Mouse (Mus musculus): ENCODE results near the gene Grap. TPM values are rescaled to one million over a fixed set of nuclear protein-coding genes. Genes with fewer than 3 reads are reported as not detected.

The Grap gene
- polyA plus RNA-seq, 1 experiment from 2014 or later: 72.1 TPM

DNA sequence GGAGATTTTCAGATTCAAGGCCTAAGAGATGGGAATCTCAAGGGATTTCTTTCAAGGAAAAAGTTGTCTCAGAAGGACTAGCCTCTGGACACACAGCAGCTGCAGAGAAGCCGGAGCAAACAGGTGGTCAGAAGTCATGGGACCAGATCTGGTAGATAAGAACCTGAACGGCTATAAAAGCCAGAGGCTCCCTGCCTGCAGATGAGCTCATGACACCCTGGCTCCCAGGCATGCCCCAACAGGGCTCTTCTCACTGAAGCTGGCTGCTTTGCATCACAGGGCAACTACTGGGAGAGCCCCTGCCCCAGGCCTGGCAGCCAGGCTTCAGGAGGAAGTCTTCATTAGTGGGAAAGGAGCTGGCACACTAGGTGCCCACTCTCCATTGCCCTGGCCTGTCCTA, 22.3 kb downstream of the Grap start:
- no peak overlapping the region for H3K9ac ChIP-seq (replicated peaks; ENCODE audit: low read depth)
- H3K36me3 ChIP-seq (ENCODE audit: insufficient read depth, low read length): no peaks in the 10 kb centered on the region
- H3K4me3 ChIP-seq (ENCODE audit: low read depth, low read length): no peak overlapping the region
- no peak for DNase-seq (ENCODE audit: low spot score)
- TF ChIP-seq EP300 (IDR thresholded peaks at IDR 0.05) (no peak), CTCF (IDR thresholded peaks at IDR 0.05) (no peak)
- H3K4me2 ChIP-seq (replicated peaks; ENCODE audit: low read depth, low read length): no peak overlapping the region
- H3K27me3 ChIP-seq (replicated peaks; ENCODE audit: insufficient read depth, low read length): no peaks in the 10 kb centered on the region
- H3K4me1 ChIP-seq (ENCODE audit: insufficient read depth, low read depth, low read length): 0 out of 2 replicates have a peak, but pooled peaks cover 3% of the 10 kb centered on the region
- 37% methylated on average over 2 of the region's 2 CpGs for WGBS
- H3K27ac ChIP-seq (ENCODE audit: low read length): no peak overlapping the region
- no peak for ATAC-seq
- no peaks in the 10 kb centered on the region for H3K9me3 ChIP-seq (ENCODE audit: low read length)

GRCm38 (mm10) chr11:61676216-61676854, 23.3 kb downstream of the Grap start:
- Histone ChIP-seq H3K9ac (replicated peaks; ENCODE audit: low read depth) (no peak overlapping the region), H3K27ac (ENCODE audit: low read length) (no peak overlapping the region), H3K4me1 (ENCODE audit: insufficient read depth, low read depth, low read length) (0 out of 2 replicates have a peak, but pooled peaks cover 3% of the 10 kb centered on the region), H3K9me3 (ENCODE audit: low read length) (no peaks in the 10 kb centered on the region), H3K36me3 (ENCODE audit: insufficient read depth, low read length) (no peaks in the 10 kb centered on the region), H3K27me3 (replicated peaks; ENCODE audit: insufficient read depth, low read length) (no peaks in the 10 kb centered on the region), H3K4me2 (replicated peaks; ENCODE audit: low read depth, low read length) (no peak overlapping the region), H3K4me3 (ENCODE audit: low read depth, low read length) (no peak overlapping the region)
- ATAC-seq (no peak), DNase-seq (ENCODE audit: low spot score) (no peak)
- TF ChIP-seq EP300 (IDR thresholded peaks at IDR 0.05): no peak
- TF ChIP-seq CTCF (IDR thresholded peaks at IDR 0.05): no peak
- 82% methylated on average over 7 of the region's 7 CpGs for WGBS

DNA sequence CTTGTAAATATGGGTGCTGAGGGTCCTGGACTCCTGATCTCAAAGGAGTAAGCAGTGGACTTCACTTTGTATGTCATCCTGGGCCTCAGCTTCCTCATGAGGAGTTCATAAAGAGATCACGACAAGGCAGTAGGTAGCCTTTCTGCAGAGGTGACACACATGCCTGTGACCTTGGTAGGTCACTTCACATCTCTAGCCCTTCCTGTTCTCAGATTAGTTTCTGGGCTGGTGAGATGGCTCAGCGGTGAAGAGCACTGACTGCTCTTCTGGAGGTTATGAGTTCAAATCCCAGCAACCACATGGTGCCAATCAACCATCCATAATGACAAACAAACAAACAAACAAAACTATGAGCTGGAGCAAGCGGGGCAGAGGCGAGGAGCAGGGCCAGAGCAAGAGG, 24.6 kb downstream of the Grap start:
- 82% methylated on average over 4 of the region's 4 CpGs for WGBS
- no peak for DNase-seq (ENCODE audit: low spot score)
- TF ChIP-seq CTCF (IDR thresholded peaks at IDR 0.05) (no peak), EP300 (IDR thresholded peaks at IDR 0.05) (no peak)
- Histone ChIP-seq H3K27me3 (replicated peaks; ENCODE audit: insufficient read depth, low read length) (no peaks in the 10 kb centered on the region), H3K36me3 (ENCODE audit: insufficient read depth, low read length) (no peaks in the 10 kb centered on the region), H3K4me1 (ENCODE audit: insufficient read depth, low read depth, low read length) (0 out of 2 replicates have a peak, but pooled peaks cover 3% of the 10 kb centered on the region), H3K9me3 (ENCODE audit: low read length) (no peaks in the 10 kb centered on the region), H3K4me2 (replicated peaks; ENCODE audit: low read depth, low read length) (no peak overlapping the region), H3K9ac (replicated peaks; ENCODE audit: low read depth) (no peak overlapping the region), H3K4me3 (ENCODE audit: low read depth, low read length) (no peak overlapping the region), H3K27ac (ENCODE audit: low read length) (no peak overlapping the region)
- ATAC-seq: no peak

- Histone ChIP-seq H3K4me1 (ENCODE audit: insufficient read depth, low read depth, low read length) (peaks cover 10% of the 10 kb centered on the region; the same call in 1 of the 2 replicates), H3K9ac (replicated peaks; ENCODE audit: low read depth) (no peak overlapping the region), H3K36me3 (ENCODE audit: insufficient read depth, low read length) (no peaks in the 10 kb centered on the region), H3K4me2 (replicated peaks; ENCODE audit: low read depth, low read length) (no peak overlapping the region), H3K4me3 (ENCODE audit: low read depth, low read length) (no peak overlapping the region), H3K27me3 (replicated peaks; ENCODE audit: insufficient read depth, low read length) (peaks cover 14% of the 10 kb centered on the region; the same call in 1 of the 2 replicates), H3K9me3 (ENCODE audit: low read length) (no peaks in the 10 kb centered on the region), H3K27ac (ENCODE audit: low read length) (no peak overlapping the region)
- no peak for TF ChIP-seq CTCF (IDR thresholded peaks at IDR 0.05)
- TF ChIP-seq EP300 (IDR thresholded peaks at IDR 0.05): no peak
- WGBS: 54% methylated on average over 4 of the region's 4 CpGs
- ATAC-seq (no peak), DNase-seq (ENCODE audit: low spot score) (no peak)
Measured at GRCm38 (mm10) chr11:61679091-61679866, 26.2 kb downstream of the Grap start.

DNA sequence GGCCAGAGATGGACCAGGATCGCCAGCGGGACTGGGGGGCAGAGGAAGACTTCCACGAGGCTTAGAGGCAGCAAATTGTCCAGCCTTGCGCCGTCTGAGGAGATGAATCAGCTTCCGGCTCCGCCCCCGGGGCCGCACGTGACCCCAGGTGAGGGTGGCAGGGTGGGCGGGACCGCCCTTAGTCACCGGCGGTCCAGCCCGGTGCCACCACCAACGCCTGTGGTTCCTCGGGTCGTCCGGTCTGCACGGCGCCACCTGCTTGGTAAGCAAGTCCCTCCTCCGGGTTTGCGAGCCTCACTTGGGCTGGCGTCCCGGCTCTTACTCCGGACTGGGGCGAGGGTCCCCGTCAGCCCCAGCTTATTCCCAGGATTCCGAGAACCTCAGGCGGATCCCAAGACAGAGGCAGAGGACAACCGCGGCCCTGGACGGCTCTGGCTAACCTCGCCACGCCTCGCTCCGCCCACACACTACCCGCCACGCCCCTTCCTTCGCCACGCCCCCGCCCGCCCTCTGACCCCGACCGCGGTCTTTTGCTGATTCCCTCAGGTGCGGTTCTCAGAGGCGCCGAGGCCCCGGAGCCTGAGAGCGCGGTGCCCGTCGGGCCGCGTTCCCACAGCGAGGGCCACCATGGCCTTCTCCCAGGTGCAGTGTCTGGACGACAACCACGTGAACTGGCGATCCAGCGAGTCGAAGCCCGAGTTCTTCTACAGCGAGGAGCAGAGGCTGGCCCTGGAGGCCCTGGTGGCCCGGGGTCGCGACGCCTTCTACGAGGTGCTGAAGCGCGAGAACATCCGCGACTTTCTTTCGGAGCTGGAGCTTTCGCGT, 31.1 kb downstream of the Grap start, which contains the start of gene Fam83g:
TSS of gene Fam83g (plus strand) at position 185 of the 825 bp plus-strand sequence.
- TF ChIP-seq CTCF (IDR thresholded peaks at IDR 0.05) (0 out of 2 replicates have a peak, but pooled peaks have one; percentile 8), EP300 (IDR thresholded peaks at IDR 0.05) (no peak)
- H3K4me1 ChIP-seq (ENCODE audit: insufficient read depth, low read depth, low read length): peaks cover 9% of the 10 kb centered on the region; the same call in 1 of the 2 replicates
- H3K27me3 ChIP-seq (replicated peaks; ENCODE audit: insufficient read depth, low read length): peaks cover 22% of the 10 kb centered on the region; the same call in 1 of the 2 replicates
- peak; percentile 93 for ATAC-seq
- H3K9me3 ChIP-seq (ENCODE audit: low read length): no peaks in the 10 kb centered on the region
- peak within 1 kb of the TSS; percentile 32; the same call in 1 of the 2 replicates for H3K27ac ChIP-seq (ENCODE audit: low read length)
- peak within 1 kb of the TSS; percentile 41 for H3K4me3 ChIP-seq (ENCODE audit: low read depth, low read length)
- H3K36me3 ChIP-seq (ENCODE audit: insufficient read depth, low read length): no peaks in the 10 kb centered on the region
- peak within 1 kb of the TSS; percentile 68 for H3K4me2 ChIP-seq (replicated peaks; ENCODE audit: low read depth, low read length)
- H3K9ac ChIP-seq (replicated peaks; ENCODE audit: low read depth): 0 out of 2 replicates have a peak within 1 kb of the TSS, but pooled peaks have one; percentile 3
- DNase-seq (ENCODE audit: low spot score): peak; percentile 79
- WGBS: 3% methylated on average over 65 of the region's 76 CpGs
